Mouse (Mus musculus) MEL (cell line): ENCODE data around the gene Dpm1. TPM values are rescaled to one million over a fixed set of nuclear protein-coding genes. Genes with fewer than 3 reads are reported as not detected.
A peak's percentile ranks its signal among the peaks of the same experiment; 100 is the strongest.

Source experiments
- DNase-seq: peaks from one replicate; pipeline ENCODE4 v3.0.0; 2011; ENCODE audit warnings: low read depth, low spot score
- H3K27ac ChIP-seq: 2 replicates; pipeline ENCODE4 v1.5.1; 2012; ENCODE audit warnings: low read depth, mild to moderate bottlenecking, control low read depth, low read length, moderate library complexity; ENCODE audit not compliant: control insufficient read depth
- H3K27me3 ChIP-seq, 2 experiments: fragments of 150-350 bp in 1 of 2; sonication (generic) in 1 of 2; 2 replicates each; pipeline ENCODE4 v1.6.1; 2012; ENCODE audit warnings: low read length in 2 of 2, mild to moderate bottlenecking in 2 of 2, improper control_type of control experiment in 1 of 2, moderate library complexity in 1 of 2; ENCODE audit not compliant: insufficient read depth in 2 of 2, control insufficient read depth in 1 of 2
- H3K36me3 ChIP-seq, 2 experiments: 2 replicates each; pipeline ENCODE4 v1.6.1; 2012 to 2014; ENCODE audit warnings: low read length in 2 of 2, improper control_type of control experiment in 1 of 2, inconsistent platforms in 1 of 2, mild to moderate bottlenecking in 1 of 2; ENCODE audit not compliant: insufficient read depth in 2 of 2, control insufficient read depth in 1 of 2
- H3K4me1 ChIP-seq, 2 experiments: fragments of 150-350 bp in 1 of 2; sonication (generic) in 1 of 2; 2 replicates each; pipeline ENCODE4 v1.6.1; 2012; ENCODE audit warnings: low read length in 2 of 2, improper control_type of control experiment in 1 of 2, mild to moderate bottlenecking in 1 of 2; ENCODE audit not compliant: insufficient read depth in 2 of 2, control insufficient read depth in 1 of 2
- H3K4me3 ChIP-seq, 2 experiments: fragments of 150-350 bp in 1 of 2; sonication (generic) in 1 of 2; 2 replicates each; pipeline ENCODE4 v1.5.1; 2012; ENCODE audit warnings: low read depth in 2 of 2, low read length in 2 of 2, mild to moderate bottlenecking in 2 of 2, moderate library complexity in 2 of 2, control low read depth in 1 of 2, improper control_type of control experiment in 1 of 2; ENCODE audit not compliant: control insufficient read depth in 1 of 2, insufficient read depth in 1 of 2
- H3K79me2 ChIP-seq: 2 replicates; pipeline ENCODE4 v1.6.1; 2012; ENCODE audit warnings: mild to moderate bottlenecking, low read length, moderate library complexity; ENCODE audit not compliant: control insufficient read depth, poor library complexity, insufficient read depth
- H3K9ac ChIP-seq: 2 replicates; pipeline ENCODE4 v1.6.1; 2012; ENCODE audit warnings: low read depth, mild to moderate bottlenecking, control low read depth, low read length, moderate library complexity; ENCODE audit not compliant: control insufficient read depth, poor library complexity, severe bottlenecking
- H3K9me3 ChIP-seq: fragments of 150-350 bp; sonication (generic); replicated peaks from 2 replicates; pipeline ENCODE4 v1.6.1; 2012; ENCODE audit warnings: mild to moderate bottlenecking, low read length, improper control_type of control experiment, moderate library complexity; ENCODE audit not compliant: insufficient read depth
- BHLHE40 ChIP-seq: IDR thresholded peaks from 2 replicates; pipeline ENCODE4 v1.6.1; 2012; ENCODE audit warnings: low read depth, mild to moderate bottlenecking, inconsistent platforms, low read length, improper control_type of control experiment, borderline replicate concordance
- CHD1 ChIP-seq: IDR thresholded peaks from 2 replicates; pipeline ENCODE4 v1.6.1; 2012; ENCODE audit warnings: low read depth, mild to moderate bottlenecking, inconsistent platforms, low read length, improper control_type of control experiment
- CTCF ChIP-seq, 3 experiments: IDR thresholded peaks in 2 of 3; conservative IDR thresholded peaks in 1 of 3; 2 replicates each; pipeline ENCODE4 v1.5.1; 2011 to 2012; ENCODE audit warnings: low read length in 3 of 3, low read depth in 2 of 3, mild to moderate bottlenecking in 2 of 3, improper control_type of control experiment in 1 of 3, inconsistent platforms in 1 of 3, mixed read lengths in 1 of 3, moderate library complexity in 1 of 3; ENCODE audit not compliant: control insufficient read depth in 1 of 3, insufficient read depth in 1 of 3, poor library complexity in 1 of 3, severe bottlenecking in 1 of 3
- E2F4 ChIP-seq: IDR thresholded peaks from 2 replicates; pipeline ENCODE4 v1.6.1; 2011; ENCODE audit warnings: low read depth, low read length, improper control_type of control experiment, borderline replicate concordance
- ELF1 ChIP-seq: IDR thresholded peaks from 2 replicates; pipeline ENCODE4 v1.6.1; 2014; ENCODE audit warnings: low read depth, mild to moderate bottlenecking, inconsistent platforms, low read length, improper control_type of control experiment, moderate library complexity
- GABPA ChIP-seq: IDR thresholded peaks from 2 replicates; pipeline ENCODE4 v1.6.1; 2012; ENCODE audit warnings: low read depth, mild to moderate bottlenecking, inconsistent platforms, low read length, improper control_type of control experiment, moderate library complexity
- GATA1 ChIP-seq: IDR thresholded peaks from 2 replicates; pipeline ENCODE4 v1.6.1; 2011; ENCODE audit warnings: low read depth, low read length, improper control_type of control experiment
- HCFC1 ChIP-seq: IDR thresholded peaks from 2 replicates; pipeline ENCODE4 v1.6.1; 2012; ENCODE audit warnings: low read depth, mild to moderate bottlenecking, inconsistent platforms, low read length, improper control_type of control experiment, moderate library complexity
- JUND ChIP-seq: IDR thresholded peaks from 2 replicates; pipeline ENCODE4 v1.6.1; 2011; ENCODE audit warnings: low read depth, mild to moderate bottlenecking, improper control_type of control experiment, low read length
- KAT2A ChIP-seq: conservative IDR thresholded peaks from 2 replicates; pipeline ENCODE4 v1.6.1; 2012; ENCODE audit warnings: low read depth, low read length, improper control_type of control experiment, inconsistent platforms
- MAFK ChIP-seq: IDR thresholded peaks from 2 replicates; pipeline ENCODE4 v1.6.1; 2011; ENCODE audit warnings: low read depth, mild to moderate bottlenecking, low read length, improper control_type of control experiment, borderline replicate concordance
- MAX ChIP-seq: IDR thresholded peaks from 2 replicates; pipeline ENCODE4 v1.6.1; 2011; ENCODE audit warnings: low read length, improper control_type of control experiment
- MAZ ChIP-seq: IDR thresholded peaks from 2 replicates; pipeline ENCODE4 v1.6.1; 2012; ENCODE audit warnings: low read depth, mild to moderate bottlenecking, inconsistent platforms, low read length, improper control_type of control experiment
- MEF2A ChIP-seq: IDR thresholded peaks from 2 replicates; pipeline ENCODE4 v1.6.1; 2014; ENCODE audit warnings: low read depth, mild to moderate bottlenecking, inconsistent platforms, low read length, improper control_type of control experiment; ENCODE audit not compliant: poor library complexity, insufficient replicate concordance, severe bottlenecking; ENCODE audit errors: extremely low read depth
- MXI1 ChIP-seq: IDR thresholded peaks from 2 replicates; pipeline ENCODE4 v1.6.1; 2011; ENCODE audit warnings: mild to moderate bottlenecking, low read depth, low read length, improper control_type of control experiment
- MYC ChIP-seq: IDR thresholded peaks from 2 replicates; pipeline ENCODE4 v1.6.1; 2011; ENCODE audit warnings: low read depth, mild to moderate bottlenecking, low read length, improper control_type of control experiment, moderate library complexity
- NELFE ChIP-seq: IDR thresholded peaks from 2 replicates; pipeline ENCODE4 v1.6.1; 2011; ENCODE audit warnings: low read depth, low read length, improper control_type of control experiment
- NRF1 ChIP-seq: IDR thresholded peaks from 2 replicates; pipeline ENCODE4 v1.6.1; 2014; ENCODE audit warnings: low read depth, mild to moderate bottlenecking, inconsistent platforms, low read length, improper control_type of control experiment, moderate library complexity; ENCODE audit not compliant: poor library complexity, insufficient read depth, severe bottlenecking
- POLR2A ChIP-seq, 2 experiments: IDR thresholded peaks; 2 replicates each; pipeline ENCODE4 v1.6.1; 2011 to 2012; ENCODE audit warnings: low read length in 2 of 2, mild to moderate bottlenecking in 2 of 2, control low read depth in 1 of 2, improper control_type of control experiment in 1 of 2, low read depth in 1 of 2, moderate library complexity in 1 of 2; ENCODE audit not compliant: control insufficient read depth in 1 of 2, insufficient read depth in 1 of 2, poor library complexity in 1 of 2
- POLR2AphosphoS2 ChIP-seq: IDR thresholded peaks from 2 replicates; pipeline ENCODE4 v1.6.1; 2011; ENCODE audit warnings: low read length, improper control_type of control experiment
- POLR2AphosphoS5 ChIP-seq: IDR thresholded peaks from 2 replicates; pipeline ENCODE4 v1.6.1; 2012; ENCODE audit warnings: low read depth, borderline replicate concordance, mild to moderate bottlenecking, inconsistent platforms, low read length, moderate library complexity, mixed read lengths
- RAD21 ChIP-seq: IDR thresholded peaks from 2 replicates; pipeline ENCODE4 v1.6.1; 2011; ENCODE audit warnings: mild to moderate bottlenecking, low read depth, low read length, improper control_type of control experiment
- RCOR1 ChIP-seq: IDR thresholded peaks from 2 replicates; pipeline ENCODE4 v1.6.1; 2012; ENCODE audit warnings: low read depth, mild to moderate bottlenecking, inconsistent platforms, low read length, improper control_type of control experiment
- SIN3A ChIP-seq: IDR thresholded peaks from 2 replicates; pipeline ENCODE4 v1.6.1; 2012; ENCODE audit warnings: low read length, improper control_type of control experiment, inconsistent platforms
- SMC3 ChIP-seq: IDR thresholded peaks from 2 replicates; pipeline ENCODE4 v1.6.1; 2011; ENCODE audit warnings: low read depth, low read length, improper control_type of control experiment
- TAL1 ChIP-seq: IDR thresholded peaks from 2 replicates; pipeline ENCODE4 v1.6.1; 2012; ENCODE audit warnings: mild to moderate bottlenecking, inconsistent platforms, low read length, moderate library complexity, mixed read lengths
- TBP ChIP-seq: IDR thresholded peaks from 2 replicates; pipeline ENCODE4 v1.8.0; 2011; ENCODE audit warnings: low read depth, low read length, improper control_type of control experiment
- TCF12 ChIP-seq: IDR thresholded peaks from 2 replicates; pipeline ENCODE4 v1.6.1; 2014; ENCODE audit warnings: low read depth, mild to moderate bottlenecking, inconsistent platforms, low read length, improper control_type of control experiment, moderate library complexity
- UBTF ChIP-seq: IDR thresholded peaks from 2 replicates; pipeline ENCODE4 v1.6.1; 2012; ENCODE audit warnings: low read depth, mild to moderate bottlenecking, inconsistent platforms, low read length, improper control_type of control experiment, moderate library complexity, borderline replicate concordance; ENCODE audit not compliant: insufficient read depth
- USF1 ChIP-seq: IDR thresholded peaks from 2 replicates; pipeline ENCODE4 v1.6.1; 2014; ENCODE audit warnings: low read depth, mild to moderate bottlenecking, inconsistent platforms, low read length, improper control_type of control experiment, moderate library complexity
- USF2 ChIP-seq, 2 experiments: IDR thresholded peaks; 2 replicates each; pipeline ENCODE4 v1.6.1; 2011 to 2012; ENCODE audit warnings: improper control_type of control experiment in 2 of 2, low read length in 2 of 2, borderline replicate concordance in 1 of 2, inconsistent platforms in 1 of 2, low read depth in 1 of 2, mild to moderate bottlenecking in 1 of 2; ENCODE audit not compliant: insufficient read depth in 1 of 2
- ZC3H11A ChIP-seq: IDR thresholded peaks from 2 replicates; pipeline ENCODE4 v1.6.1; 2012; ENCODE audit warnings: low read depth, mild to moderate bottlenecking, inconsistent platforms, low read length, improper control_type of control experiment
- ZKSCAN1 ChIP-seq: IDR thresholded peaks from 2 replicates; pipeline ENCODE4 v1.6.1; 2012; ENCODE audit warnings: low read depth, mild to moderate bottlenecking, inconsistent platforms, low read length, improper control_type of control experiment, moderate library complexity
- ZMIZ1 ChIP-seq: IDR thresholded peaks from 2 replicates; pipeline ENCODE4 v1.6.1; 2012; ENCODE audit warnings: low read depth, mild to moderate bottlenecking, inconsistent platforms, low read length, improper control_type of control experiment, moderate library complexity
- ZNF384 ChIP-seq: IDR thresholded peaks from 2 replicates; pipeline ENCODE4 v1.6.1; 2012; ENCODE audit warnings: low read depth, mild to moderate bottlenecking, inconsistent platforms, low read length, improper control_type of control experiment
- polyA plus RNA-seq, 2 experiments: library from polyadenylated mRNA; stranded (reverse) in 1 of 2; unstranded in 1 of 2; fragments of >175 nt in 1 of 2; fragments of >200 nt in 1 of 2; gene quantifications; 2 replicates each; pipeline versions ENCODE4 v1.2.1 to v1.2.4; 2012; ENCODE audit warnings: low replicate concordance in 2 of 2, low read depth in 1 of 2; ENCODE audit not compliant: insufficient read length in 2 of 2, insufficient read depth in 1 of 2, missing spikeins in 1 of 2
- total RNA-seq: library from RNA; depleted of rRNA; stranded (reverse); fragments of 300-350 nt; gene quantifications from 2 replicates; pipeline ENCODE4 v1.2.3, GENCODE M21; 2012; rRNA removed

Gene Dpm1
- total RNA-seq (35.4 and 49.0 TPM in 2 replicates), polyA plus RNA-seq (100 to 1,000 TPM in 1 of 2 experiments, 10 to 100 TPM in 1; 63.5 to 564 TPM)

DNA sequence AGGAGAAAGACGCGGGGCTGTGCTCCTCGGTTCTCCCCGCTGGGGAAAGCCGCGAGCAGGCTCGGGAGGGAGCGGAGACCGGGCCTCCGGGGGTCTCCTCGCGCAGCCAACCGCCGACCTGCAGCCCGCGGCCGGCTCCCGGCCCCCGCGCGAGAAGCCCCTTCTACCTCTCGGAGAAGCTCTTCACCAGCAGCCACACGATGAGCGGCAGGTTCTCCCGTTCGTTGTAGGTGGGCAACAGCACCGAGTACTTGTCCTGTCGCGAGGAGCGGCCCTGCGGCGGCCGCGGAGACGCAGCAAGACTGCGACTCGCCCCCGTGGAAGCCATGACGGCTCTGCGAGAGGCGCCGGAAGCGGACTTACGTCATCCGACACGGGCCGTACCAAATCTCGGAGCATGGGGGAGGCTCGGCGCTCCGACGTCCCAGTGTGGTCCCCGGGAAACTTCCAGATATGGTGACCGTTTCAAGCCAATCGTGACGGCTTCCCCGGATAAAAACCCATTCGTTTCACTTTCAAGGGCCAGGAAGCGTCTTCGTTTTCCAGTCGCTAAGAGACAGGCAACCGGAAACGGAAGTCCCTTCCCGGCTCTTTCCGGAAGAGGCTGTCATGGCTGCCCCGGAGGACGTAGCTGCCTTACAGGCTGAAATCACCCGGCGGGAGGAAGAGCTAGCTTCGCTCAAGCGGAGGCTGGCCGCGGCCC, at the start of gene Dpm1, which contains the start of the genes Gm20716 and Mocs3:
Gene Dpm1 (minus strand): TSS at position 566 of the 703 bp plus-strand sequence.
Gene Gm20716 (minus strand): TSS at position 339 of the 703 bp plus-strand sequence.
Gene Mocs3 (plus strand): TSS at position 597 of the 703 bp plus-strand sequence.
- peaks cover 38% of the 10 kb centered on the region for H3K79me2 ChIP-seq
- H3K27me3 ChIP-seq = no peaks in the 10 kb centered on the region
- H3K4me1 ChIP-seq = peaks cover 3 to 10% of the 10 kb centered on the region in 2 experiments
- H3K9ac ChIP-seq = peak within 1 kb of the TSS; percentile 96
- peak; percentile 92 for DNase-seq
- peak within 1 kb of the TSS; percentile 84 for H3K27ac ChIP-seq
- no peaks in the 10 kb centered on the region for H3K9me3 ChIP-seq
- H3K36me3 ChIP-seq = peaks cover 12 to 17% of the 10 kb centered on the region in 2 experiments
- H3K4me3 ChIP-seq = peak within 1 kb of the TSS; percentile 93 to 95
- TF ChIP-seq KAT2A (no peak; the same call in 1 of the 2 replicates), MAX (peak; percentile 56; the same call in 1 of the 2 replicates), MYC (0 out of 2 replicates have a peak, but pooled peaks have one; percentile 25), ZKSCAN1 (no peak), MAZ (no peak), JUND (no peak), ZC3H11A (no peak), E2F4 (no peak), TBP (peak; percentile 67), TCF12 (peak; percentile 54; the same call in 1 of the 2 replicates), POLR2A (IDR thresholded peaks at IDR 0.05; ENCODE audit: control insufficient read depth in 1 of 2, insufficient read depth in 1 of 2, low read depth in 1 of 2, low read length in 2 of 2, poor library complexity in 1 of 2) (peak; percentile 86 to 95; a peak in 3 of 4 replicates), ZMIZ1 (peak; percentile 88; the same call in 1 of the 2 replicates), BHLHE40 (no peak; the same call in 1 of the 2 replicates), TAL1 (no peak), UBTF (no peak), SIN3A (peak; percentile 86), ZNF384 (no peak), POLR2AphosphoS5 (no peak), MAFK (no peak), MXI1 (peak; percentile 81), ELF1 (peak; percentile 68), SMC3 (no peak), USF1 (no peak), GATA1 (no peak), CTCF (IDR thresholded peaks at IDR 0.05 in 2 of 3, conservative IDR thresholded peaks at IDR 0.05 in 1 of 3; ENCODE audit: control insufficient read depth in 1 of 3, insufficient read depth in 1 of 3, low read depth in 2 of 3, low read length in 3 of 3, poor library complexity in 1 of 3, severe bottlenecking in 1 of 3) (0 out of 6 replicates have a peak, but pooled peaks of 1 of the 3 experiments have one; percentile 5), HCFC1 (peak; percentile 85), NRF1 (no peak), MEF2A (no peak), USF2 (IDR thresholded peaks at IDR 0.05; ENCODE audit: borderline replicate concordance in 1 of 2, insufficient read depth in 1 of 2, low read depth in 1 of 2, low read length in 2 of 2) (no peak), RCOR1 (no peak), RAD21 (no peak), CHD1 (peak; percentile 99), POLR2AphosphoS2 (peak; percentile 92), NELFE (peak; percentile 94), GABPA (no peak)
